Mouse (Mus musculus): ENCODE measurements around the gene Thrap3.

The Thrap3 gene

GRCm38 (mm10) chr4:126120052-126120451, 82.5 kb downstream of the Thrap3 start:
- Histone ChIP-seq H3K4me3 (replicated peaks; ENCODE audit: low read length) (no peak overlapping the region), H3K4me1 (replicated peaks; ENCODE audit: low read depth, low read length) (peaks cover 28% of the 10 kb centered on the region), H3K27me3 (ENCODE audit: insufficient read depth, low read length) (no peaks in the 10 kb centered on the region), H3K36me3 (ENCODE audit: insufficient read depth, low read length) (peaks cover 60% of the 10 kb centered on the region), H3K9me3 (ENCODE audit: low read length) (no peaks in the 10 kb centered on the region)
- no peak for TF ChIP-seq NANOG (IDR thresholded peaks at IDR 0.05; ENCODE audit: borderline replicate concordance, low read length)
- no peak for TF ChIP-seq CTCF (conservative IDR thresholded peaks at IDR 0.05; ENCODE audit: low read length)
- no peak for TF ChIP-seq POU5F1 (IDR thresholded peaks at IDR 0.05; ENCODE audit: borderline replicate concordance, low read length)

GRCm38 (mm10) chr4:126119051-126119450, 83.5 kb downstream of the Thrap3 start:
- peaks cover 54% of the 10 kb centered on the region for H3K36me3 ChIP-seq (ENCODE audit: insufficient read depth, low read length)
- TF ChIP-seq NANOG (IDR thresholded peaks at IDR 0.05; ENCODE audit: borderline replicate concordance, low read length) (no peak), POU5F1 (IDR thresholded peaks at IDR 0.05; ENCODE audit: borderline replicate concordance, low read length) (no peak), CTCF (conservative IDR thresholded peaks at IDR 0.05; ENCODE audit: low read length) (no peak)

GRCm38 (mm10) chr4:126118651-126119050, 83.9 kb downstream of the Thrap3 start:
- Histone ChIP-seq H3K4me1 (replicated peaks; ENCODE audit: low read depth, low read length) (peaks cover 37% of the 10 kb centered on the region), H3K4me3 (replicated peaks; ENCODE audit: low read length) (no peak overlapping the region), H3K27me3 (ENCODE audit: insufficient read depth, low read length) (no peaks in the 10 kb centered on the region), H3K36me3 (ENCODE audit: insufficient read depth, low read length) (peaks cover 50% of the 10 kb centered on the region), H3K9me3 (ENCODE audit: low read length) (no peaks in the 10 kb centered on the region)
- TF ChIP-seq CTCF (conservative IDR thresholded peaks at IDR 0.05; ENCODE audit: low read length) (no peak), NANOG (IDR thresholded peaks at IDR 0.05; ENCODE audit: borderline replicate concordance, low read length) (no peak)

More at GRCm38 (mm10) chr4:126119051-126119450, 83.5 kb downstream of the Thrap3 start:
- Histone ChIP-seq H3K4me1 (replicated peaks; ENCODE audit: low read depth, low read length) (peaks cover 34% of the 10 kb centered on the region), H3K9me3 (ENCODE audit: low read length) (no peaks in the 10 kb centered on the region), H3K27me3 (ENCODE audit: insufficient read depth, low read length) (no peaks in the 10 kb centered on the region), H3K4me3 (replicated peaks; ENCODE audit: low read length) (no peak overlapping the region)

GRCm38 (mm10) chr4:126117116-126117515, 85.4 kb downstream of the Thrap3 start:
- Histone ChIP-seq H3K9me3 (ENCODE audit: low read length) (no peaks in the 10 kb centered on the region), H3K36me3 (ENCODE audit: insufficient read depth, low read length) (peaks cover 44% of the 10 kb centered on the region), H3K27me3 (ENCODE audit: insufficient read depth, low read length) (no peaks in the 10 kb centered on the region), H3K4me3 (replicated peaks; ENCODE audit: low read length) (no peak overlapping the region), H3K4me1 (replicated peaks; ENCODE audit: low read depth, low read length) (peaks cover 43% of the 10 kb centered on the region)
- TF ChIP-seq POU5F1 (IDR thresholded peaks at IDR 0.05; ENCODE audit: borderline replicate concordance, low read length): no peak
- no peak for TF ChIP-seq CTCF (conservative IDR thresholded peaks at IDR 0.05; ENCODE audit: low read length)
- no peak for TF ChIP-seq NANOG (IDR thresholded peaks at IDR 0.05; ENCODE audit: borderline replicate concordance, low read length)

- no peak for TF ChIP-seq CTCF (conservative IDR thresholded peaks at IDR 0.05; ENCODE audit: low read length)
- no peak for TF ChIP-seq POU5F1 (IDR thresholded peaks at IDR 0.05; ENCODE audit: borderline replicate concordance, low read length)
- no peak for TF ChIP-seq NANOG (IDR thresholded peaks at IDR 0.05; ENCODE audit: borderline replicate concordance, low read length)
- H3K9me3 ChIP-seq (ENCODE audit: low read length): no peaks in the 10 kb centered on the region
- peaks cover 54% of the 10 kb centered on the region for H3K4me1 ChIP-seq (replicated peaks; ENCODE audit: low read depth, low read length)
- no peaks in the 10 kb centered on the region for H3K27me3 ChIP-seq (ENCODE audit: insufficient read depth, low read length)
- peaks cover 43% of the 10 kb centered on the region for H3K36me3 ChIP-seq (ENCODE audit: insufficient read depth, low read length)
- H3K4me3 ChIP-seq (replicated peaks; ENCODE audit: low read length): no peak overlapping the region
These were observed 86.6 kb downstream of the Thrap3 start for GRCm38 (mm10) chr4:126115871-126116521.

GRCm38 (mm10) chr4:126115411-126115810, 87.1 kb downstream of the Thrap3 start:
- no peak overlapping the region for H3K4me3 ChIP-seq (replicated peaks; ENCODE audit: low read length)
- no peaks in the 10 kb centered on the region for H3K9me3 ChIP-seq (ENCODE audit: low read length)
- no peaks in the 10 kb centered on the region for H3K27me3 ChIP-seq (ENCODE audit: insufficient read depth, low read length)
- TF ChIP-seq POU5F1 (IDR thresholded peaks at IDR 0.05; ENCODE audit: borderline replicate concordance, low read length) (no peak), NANOG (IDR thresholded peaks at IDR 0.05; ENCODE audit: borderline replicate concordance, low read length) (no peak), CTCF (conservative IDR thresholded peaks at IDR 0.05; ENCODE audit: low read length) (no peak)
- peaks cover 60% of the 10 kb centered on the region for H3K4me1 ChIP-seq (replicated peaks; ENCODE audit: low read depth, low read length)
- peaks cover 37% of the 10 kb centered on the region for H3K36me3 ChIP-seq (ENCODE audit: insufficient read depth, low read length)
